Mouse (Mus musculus) cerebellum, postnatal 4 days (tissue): Measurements from ENCODE around the gene Grn.
"Not testable (repeated sequence)": the region's sequence is repeated elsewhere in the genome, so short reads cannot be mapped to it uniquely, and the experiment has no call there.

Experiments used
- DNase-seq, 2 experiments: peaks; one replicate each; pipeline ENCODE4 v3.0.0; 2022; ENCODE audit warnings: low spot score in 2 of 2, mixed read lengths in 1 of 2

The Grn gene

DNA sequence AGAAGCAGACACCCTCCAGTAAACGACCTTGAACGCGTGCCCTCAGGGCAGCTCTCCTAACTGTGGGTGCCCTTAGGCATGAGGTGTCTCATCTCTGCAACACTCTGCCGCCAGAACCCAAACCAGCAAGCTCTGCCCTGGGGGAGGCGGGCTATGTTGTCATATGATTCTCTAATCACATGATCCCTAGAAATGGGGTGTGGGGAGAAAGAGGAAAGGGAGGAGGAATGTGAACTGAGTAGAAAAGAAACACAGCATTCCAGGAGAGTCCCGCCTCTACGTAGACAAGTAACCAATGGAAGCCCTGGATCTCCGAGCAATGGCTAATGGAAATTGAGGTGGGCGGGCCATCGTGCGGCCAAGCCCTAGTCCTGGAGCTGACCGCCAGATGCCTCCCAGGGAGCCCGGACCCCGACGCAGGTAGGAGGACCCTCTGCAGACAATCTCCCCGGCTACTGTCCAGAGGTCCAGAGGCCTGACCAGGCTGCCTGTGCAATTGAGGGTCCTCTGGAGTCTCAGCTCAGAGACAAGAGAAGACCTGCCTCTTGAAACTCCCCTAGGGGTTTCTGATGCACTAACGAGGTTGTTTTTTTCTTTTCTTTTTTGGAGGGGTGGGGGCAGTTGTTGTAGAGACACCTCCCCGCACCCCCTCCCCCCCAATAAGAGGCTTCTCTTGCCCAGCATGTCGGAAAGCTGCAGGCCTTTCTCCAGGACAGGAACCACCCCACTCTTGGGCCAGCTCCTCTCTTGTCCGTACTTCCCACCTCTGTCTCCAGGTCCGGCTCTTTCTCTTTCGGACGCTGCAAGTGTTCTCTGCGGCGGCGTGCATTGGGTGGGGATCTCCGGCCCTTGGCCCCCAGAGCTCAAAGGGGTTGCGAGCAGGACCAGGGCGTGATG is at the start of gene Grn:
TSS of gene Grn (plus strand) at position 195 of the 897 bp plus-strand sequence.
- peak in 1 of 2 experiments; percentile 79 for DNase-seq

DNA sequence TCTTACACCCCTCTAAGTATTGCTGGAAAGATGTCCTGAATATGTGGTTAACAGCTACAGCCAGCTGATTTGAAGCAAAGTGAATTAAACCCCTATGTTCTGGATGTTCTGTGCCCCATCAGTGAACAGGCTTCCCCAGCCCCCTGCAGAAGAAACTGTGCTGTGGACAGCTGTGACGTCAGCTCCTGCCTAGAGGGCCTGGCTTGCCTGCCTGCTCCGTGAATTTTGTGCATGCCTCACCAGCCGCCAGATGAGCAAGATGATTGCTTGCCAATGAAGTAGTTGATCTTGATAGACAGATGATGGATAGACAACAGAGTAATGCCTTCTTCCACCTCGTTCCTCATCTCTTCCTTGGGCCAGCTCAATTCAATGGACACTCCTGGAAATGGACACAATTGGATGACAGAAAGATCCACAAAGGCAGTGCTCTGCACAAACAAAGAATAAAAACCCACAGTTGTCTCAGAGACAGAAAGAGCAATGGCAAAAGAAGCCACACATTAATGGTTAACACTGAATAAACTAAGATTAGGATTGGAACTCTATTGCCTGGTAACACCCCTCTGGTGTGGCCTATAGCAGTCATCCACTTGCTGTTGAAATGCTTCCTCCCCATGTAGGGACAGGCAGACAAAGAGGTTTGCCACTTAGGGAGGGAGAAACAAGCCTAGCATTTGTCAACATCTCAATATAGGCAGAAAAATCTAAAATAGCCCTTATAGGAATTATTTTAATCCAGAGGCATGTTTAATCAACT is 48.6 kb upstream of the Grn start:
- DNase-seq: no peak

DNA sequence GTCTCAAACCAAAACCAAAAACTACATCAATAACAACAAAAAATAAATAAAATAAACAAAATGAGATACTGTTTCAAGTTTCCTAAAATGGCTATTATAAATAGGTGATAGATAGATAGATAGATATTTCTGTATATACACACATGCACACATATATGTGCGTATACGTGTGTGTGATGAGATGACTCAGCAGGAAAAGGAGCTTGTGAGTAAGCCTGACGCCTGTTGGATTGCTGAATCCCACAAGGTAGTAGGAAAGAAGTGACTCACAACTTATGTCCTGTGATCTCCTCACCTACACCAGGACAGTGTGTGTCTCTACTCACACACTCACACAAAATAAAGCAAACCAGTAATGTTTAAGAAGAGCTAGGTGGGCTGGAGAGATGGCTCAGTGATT is 47.3 kb upstream of the Grn start:
- no peak for DNase-seq

DNA sequence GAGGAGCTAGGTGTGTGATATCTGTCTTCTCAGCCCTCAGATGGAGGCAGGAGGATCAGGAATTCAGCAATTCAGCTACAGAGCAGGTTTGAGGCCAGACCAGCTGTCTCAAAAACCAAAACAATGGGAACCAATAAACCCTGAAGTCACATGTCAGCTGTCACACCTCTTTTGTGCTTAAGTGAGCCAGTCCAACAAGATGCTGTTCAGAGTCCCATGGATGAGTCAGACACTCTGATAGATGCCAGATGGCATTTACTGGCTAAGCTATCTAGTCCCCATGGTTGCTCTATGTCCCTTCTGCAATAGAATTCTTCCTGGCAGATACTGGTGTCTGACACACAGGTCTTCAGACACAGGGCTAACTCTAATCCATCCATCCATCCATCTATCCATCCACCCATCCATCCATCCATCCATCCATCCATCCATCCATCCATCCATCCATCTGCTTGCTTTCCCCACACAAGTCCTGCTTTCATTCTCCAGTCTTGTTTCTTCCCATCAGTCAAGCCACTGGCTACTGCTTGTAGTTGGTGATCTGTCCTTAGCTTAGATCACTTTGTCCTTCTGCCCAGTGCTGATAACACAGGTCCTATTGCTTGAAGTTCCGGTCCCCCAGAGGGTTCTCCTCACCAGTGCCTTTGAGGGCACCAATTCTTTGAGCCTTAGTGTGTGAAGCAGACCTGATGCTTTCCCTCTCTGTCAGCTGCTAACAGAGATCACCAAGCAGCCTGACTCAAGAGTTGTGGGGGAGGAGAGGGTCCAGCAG is 46.6 kb upstream of the Grn start:
- DNase-seq: no peak

DNA sequence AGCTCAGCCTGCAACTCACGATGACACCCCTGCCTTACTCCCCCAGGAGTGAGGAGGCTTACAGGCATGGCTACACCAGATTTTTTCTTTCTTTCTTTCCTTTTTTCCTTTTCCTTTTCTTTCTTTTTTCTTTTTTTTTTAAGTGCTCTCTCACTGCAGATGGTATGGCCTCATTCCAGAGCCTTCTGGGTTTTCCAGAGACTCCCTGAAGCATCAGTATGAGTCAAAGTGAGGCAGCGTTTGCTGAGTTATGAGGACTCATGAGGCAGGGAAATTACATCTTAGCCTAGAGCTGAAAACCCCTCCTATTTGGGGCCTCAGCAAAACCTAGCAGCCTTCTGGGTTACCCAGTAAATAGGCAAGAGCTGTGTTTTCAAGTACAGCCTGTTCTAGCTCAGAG is 45.7 kb upstream of the Grn start:
- DNase-seq: no peak

DNA sequence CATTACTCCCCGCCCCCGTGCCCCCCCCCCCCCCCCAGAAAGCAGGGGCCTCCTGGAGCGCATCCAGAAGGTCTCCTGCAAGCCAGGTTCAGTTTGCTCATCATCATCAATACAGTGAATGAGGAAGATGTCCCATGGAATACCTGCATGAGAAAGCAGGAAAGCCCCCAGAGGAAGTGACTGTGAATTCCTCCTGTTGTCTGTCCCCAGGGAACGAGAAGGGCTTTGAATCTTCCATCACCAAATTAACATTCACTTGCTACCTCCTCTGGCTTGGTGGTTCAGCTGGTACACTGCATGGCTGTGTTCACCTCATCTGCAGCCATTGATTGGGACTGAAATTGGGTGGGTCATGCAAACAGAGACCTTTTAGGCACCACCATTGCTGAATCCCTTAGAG is 45.0 kb upstream of the Grn start:
- no peak for DNase-seq

DNA sequence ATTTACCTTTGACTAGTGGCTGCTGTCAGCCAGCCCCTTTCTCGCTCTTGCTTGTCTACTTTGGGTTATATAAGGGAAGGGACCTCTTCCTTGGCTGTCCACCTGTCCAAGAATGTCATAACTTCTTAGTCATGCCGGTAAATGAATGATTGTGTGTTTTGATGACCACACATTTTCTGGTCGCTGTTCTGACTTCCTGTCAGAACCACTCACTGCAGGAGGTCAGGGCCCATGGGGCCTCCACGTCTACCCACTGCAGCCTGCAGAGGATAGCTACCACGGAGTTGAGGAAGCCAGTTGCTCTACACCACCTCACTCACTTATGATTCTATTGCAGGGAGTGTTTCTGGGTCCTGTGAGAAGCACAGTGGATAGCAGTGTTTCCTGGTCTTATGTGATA is 44.0 kb upstream of the Grn start:
- DNase-seq: no peak

DNA sequence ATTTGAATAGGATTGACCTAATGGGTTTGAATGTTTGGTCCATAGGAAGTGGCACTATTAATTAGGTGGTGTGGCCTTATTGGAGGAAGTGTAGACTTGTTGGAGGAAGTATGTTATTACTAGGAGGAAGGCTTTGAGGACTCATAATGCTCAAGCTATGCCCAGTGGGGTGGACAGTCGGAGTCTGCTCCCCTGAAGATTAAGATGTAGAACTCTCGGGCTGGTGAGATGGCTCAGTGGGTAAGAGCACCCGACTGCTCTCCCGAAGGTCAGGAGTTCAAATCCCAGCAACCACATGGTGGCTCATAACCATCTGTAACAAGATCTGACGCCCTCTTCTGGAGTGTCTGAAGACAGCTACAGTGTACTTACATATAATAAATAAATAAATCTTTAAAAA is 40.7 kb upstream of the Grn start:
- not testable (repeated sequence) for DNase-seq

DNA sequence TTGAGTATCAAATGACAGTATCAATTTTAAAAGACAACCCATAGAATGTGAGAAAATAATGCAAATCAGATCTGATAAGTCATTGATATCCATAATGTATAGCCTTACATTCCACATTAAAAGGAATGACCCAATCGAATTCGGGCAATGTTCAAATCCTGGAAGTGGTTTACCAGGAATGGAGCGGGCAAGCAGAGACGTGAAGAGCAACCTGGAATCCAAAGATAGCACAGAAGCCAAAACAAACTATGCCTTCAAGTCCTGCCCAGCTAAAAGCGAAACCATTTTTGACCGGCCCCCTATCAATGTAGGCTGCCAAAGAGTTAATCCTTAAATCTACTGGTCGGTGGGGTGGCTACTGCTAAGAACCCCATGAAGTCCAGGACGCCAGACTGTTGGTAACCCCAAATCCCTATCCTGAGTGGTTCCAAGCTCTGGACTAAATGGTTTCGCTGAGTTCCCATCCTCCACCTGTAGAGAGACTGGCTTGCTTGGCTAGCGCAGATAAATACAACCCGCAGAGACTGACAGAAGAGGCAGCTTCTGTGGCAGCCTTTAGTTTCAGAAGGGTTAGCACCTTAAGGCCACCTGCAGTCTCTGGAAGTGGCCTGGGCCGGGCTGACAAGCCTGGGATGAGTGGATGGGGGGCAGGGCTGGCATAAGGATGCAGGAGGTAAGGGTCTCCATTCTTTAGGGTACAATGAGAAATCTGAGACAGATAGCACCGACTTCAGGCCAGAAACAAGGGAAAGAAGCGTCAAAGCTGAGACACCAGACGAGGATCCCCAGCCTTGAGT is 37.5 kb upstream of the Grn start:
- DNase-seq: no peak

DNA sequence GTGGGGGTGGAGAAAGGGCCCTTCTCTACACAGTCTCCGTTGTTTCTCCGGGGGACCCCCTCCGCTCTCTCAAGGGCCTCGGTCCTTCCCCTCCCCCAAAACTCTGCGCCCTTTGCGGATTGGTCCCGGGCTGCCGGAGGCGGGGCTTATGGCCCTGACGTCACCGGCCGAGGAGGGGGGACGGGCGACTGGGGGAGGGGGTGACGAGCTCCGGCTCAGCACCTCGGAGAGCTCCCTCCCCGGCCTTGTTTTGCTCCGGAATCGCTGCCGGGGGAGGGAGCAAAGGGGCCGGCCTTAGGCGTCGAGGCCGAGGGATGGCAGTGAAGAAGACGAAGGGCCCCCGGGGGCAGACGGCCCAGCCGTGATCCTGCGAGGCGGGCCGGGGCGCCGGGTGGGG is 36.9 kb upstream of the Grn start, which contains the start of gene Rundc3a:
TSS of gene Rundc3a (plus strand) at position 166 of the 397 bp plus-strand sequence.
- DNase-seq: peak; percentile 96 to 98

DNA sequence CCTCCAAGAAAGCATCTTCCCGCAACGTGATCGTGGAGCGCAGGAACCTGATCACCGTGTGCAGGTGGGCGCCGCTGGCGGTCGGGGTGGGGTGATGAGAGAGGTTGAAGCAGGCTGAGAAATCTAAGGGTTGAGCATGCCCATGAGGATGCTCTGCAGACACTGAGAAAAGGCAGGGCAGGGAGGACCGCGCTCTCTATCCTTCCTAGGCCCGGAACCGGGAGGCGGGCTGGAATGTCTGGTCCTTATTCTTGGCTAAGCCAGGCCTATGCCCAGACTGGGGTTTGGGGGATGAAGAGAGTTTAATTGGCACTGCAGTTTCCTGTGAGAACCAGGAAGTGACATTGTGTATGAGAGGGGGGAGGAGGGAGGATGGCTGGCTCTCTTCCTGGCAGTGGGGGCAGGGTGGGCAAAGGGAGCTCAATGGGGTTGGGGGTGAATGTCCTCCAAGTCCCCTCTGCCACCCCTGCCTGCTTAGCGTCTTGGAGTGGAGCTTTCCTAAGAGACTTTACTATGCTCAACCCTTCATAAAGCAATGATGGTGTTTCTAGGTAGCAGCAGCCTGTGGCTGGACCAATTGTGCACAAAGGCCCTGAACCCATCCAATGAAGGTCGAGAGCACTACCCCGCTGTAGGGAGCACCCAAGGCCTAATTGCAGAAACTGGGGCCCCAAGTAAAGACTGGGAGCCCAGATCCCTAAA is 36.2 kb upstream of the Grn start:
- DNase-seq: peak in 1 of 2 experiments; percentile 59

DNA sequence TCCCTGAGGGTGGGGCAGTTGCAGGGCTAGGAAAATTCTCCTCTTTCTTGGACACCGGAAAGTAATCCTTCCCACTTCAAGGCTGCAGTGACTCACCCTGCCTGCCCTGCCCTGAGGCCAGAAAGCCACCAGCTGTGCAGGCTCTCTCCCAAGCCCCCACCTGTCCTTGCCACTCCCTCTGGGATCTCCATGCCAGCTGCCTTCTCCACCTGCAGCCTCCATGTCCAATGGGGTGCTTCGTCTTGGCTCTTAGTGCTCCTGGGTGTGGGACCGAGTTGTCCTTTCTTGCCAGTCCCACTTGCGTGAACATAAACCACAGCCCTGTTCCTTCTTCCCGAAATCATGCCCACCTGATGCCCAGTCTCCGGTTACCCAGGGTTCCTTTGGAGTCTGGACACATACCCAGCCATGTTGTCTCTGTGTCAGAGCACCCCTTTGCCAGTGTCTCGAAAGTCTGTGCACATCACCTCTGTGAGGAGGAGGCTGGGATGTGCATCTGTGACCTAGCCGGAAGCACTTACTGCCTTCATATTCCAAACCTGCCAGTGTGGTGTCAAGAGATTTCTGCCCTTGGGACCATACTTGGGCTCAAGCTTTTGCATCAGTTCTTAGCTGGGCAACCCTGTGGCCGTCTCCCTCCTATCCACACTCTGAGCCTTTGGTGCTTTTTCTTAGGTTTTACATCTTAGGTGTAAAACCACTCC is 35.5 kb upstream of the Grn start:
- DNase-seq: peak in 1 of 2 experiments; percentile 21

DNA sequence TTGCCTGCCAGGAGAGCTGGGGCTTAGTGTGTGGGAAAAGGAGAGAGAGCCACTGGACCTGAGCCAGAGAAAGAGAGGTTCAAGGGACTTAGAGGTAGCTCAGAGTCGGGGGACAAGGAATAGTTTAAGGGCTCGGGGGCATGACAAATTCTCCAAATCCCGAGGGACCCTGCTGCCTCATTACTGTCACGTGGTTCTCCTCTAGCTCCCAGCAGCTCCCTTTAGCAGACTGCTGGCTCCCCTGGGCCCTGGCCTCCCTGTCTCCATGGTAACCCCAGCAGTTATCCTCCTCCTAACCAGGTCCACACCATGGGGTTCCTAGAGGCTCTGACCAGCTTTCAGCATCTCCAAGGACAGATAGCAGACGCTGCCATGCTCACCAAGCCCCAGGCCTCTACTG is 34.9 kb upstream of the Grn start:
- DNase-seq: peak in 1 of 2 experiments; percentile 26

DNA sequence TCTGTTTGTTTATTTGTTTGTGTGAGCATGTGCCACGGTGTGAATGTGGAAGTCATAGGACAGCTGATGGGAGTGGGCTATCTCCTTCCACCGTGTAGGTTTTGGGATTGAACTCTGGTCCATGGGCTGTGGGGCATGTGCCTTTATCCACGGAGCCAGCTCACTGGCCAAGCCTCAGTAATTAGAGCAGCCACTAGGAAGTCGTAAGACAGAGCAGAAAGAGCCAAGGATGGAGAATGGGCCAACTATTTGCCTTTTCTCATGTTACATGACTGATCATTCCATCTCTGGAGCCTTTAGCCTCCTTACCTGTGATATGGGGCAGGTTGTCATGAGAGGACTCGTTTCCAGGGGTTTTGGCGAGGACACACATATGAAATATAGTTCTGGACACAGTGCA is 33.9 kb upstream of the Grn start:
- no peak for DNase-seq

DNA sequence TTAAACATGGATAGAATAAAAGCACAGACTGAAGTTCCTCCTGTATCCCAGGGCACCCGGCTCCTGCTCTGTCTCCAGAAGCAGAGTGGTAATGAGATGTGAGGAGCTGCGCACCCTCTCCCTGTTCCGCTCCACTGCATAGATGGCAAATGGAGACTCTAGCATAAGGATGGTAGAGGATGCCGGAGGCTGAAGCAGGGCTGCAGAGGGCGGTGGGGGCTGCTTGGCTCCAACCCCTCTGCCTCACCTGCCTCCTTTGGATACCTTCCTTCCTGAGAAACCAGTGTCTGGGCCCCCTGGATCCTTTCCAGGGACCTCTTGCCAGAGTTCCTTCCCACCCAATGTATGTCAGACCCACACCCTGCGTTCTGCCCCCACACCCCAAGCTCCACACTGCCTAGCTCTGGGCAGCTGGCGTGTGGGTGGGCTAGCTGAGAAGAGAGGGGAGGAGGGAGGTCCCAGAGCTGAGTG is 33.4 kb upstream of the Grn start:
- DNase-seq: no peak

DNA sequence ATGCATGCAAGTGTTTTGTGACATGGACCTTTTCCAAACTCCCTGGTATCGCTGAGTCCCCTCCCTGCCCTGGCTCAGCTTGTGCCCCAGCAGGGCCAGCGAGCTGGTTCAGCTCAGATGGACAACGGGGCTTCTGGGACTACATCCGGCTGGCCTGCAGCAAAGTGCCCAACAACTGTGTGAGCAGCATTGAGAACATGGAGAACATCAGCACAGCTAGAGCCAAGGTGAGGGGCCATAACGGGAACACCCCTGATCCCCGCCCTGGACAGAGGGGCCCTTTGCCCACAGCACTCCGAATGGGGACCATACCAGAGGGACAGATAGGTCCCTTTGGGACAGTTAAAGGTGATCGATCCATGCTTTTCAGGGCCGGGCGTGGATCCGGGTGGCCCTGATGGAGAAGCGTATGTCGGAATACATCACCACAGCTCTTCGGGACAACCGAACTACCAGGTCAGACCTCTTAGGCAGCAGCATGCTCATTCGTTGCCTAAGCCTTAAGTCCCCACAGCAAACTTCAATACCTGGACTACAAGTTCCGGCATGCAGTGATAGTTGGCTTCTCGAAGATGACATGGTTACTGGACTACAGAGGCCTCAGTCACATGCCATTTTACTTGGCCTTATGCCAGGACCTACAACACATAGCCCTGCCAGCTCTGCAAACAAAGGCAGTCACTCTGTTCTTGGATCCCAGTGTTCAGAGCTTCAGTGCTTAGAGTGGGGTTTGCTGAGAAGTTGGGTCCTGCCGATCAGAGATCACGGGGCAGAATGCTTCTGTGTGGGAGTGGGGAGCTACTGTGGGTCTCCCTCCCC is 31.9 kb upstream of the Grn start:
- DNase-seq: peak in 1 of 2 experiments; percentile 55

DNA sequence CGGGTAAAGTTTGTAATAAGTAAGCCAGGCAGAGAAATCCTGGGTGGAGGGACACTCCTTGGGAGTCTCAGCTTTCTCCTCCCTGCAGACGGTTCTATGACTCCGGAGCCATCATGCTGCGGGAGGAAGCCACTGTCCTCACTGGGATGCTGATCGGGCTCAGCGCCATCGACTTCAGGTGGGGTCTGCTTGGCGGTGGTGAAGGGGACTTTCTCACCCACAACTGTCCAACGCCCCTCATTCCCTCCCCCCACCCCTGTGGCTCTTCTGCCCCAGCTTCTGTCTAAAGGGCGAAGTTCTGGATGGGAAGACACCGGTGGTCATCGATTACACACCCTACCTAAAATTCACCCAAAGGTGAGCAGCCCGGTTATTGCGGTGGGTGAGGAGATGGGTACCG is 31.0 kb upstream of the Grn start:
- DNase-seq: no peak

DNA sequence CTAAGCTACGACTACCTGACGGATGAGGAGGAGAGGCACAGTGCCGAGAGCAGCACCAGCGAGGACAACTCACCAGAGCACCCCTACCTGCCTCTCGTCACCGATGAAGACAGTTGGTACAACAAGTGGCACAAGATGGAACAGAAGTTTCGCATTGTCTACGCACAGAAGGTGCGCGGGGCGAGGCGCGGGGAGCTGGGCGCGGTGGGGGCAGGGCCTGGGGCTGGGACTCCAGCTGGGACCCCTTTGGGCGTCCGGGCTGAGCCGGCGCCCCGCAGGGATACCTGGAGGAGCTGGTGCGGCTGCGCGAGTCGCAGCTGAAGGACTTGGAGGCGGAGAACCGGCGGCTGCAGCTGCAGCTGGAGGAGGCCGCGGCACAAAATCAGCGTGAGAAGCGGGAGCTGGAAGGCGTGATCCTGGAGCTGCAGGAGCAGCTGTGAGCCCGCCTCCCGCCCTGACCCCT is 30.5 kb upstream of the Grn start:
- peak in 1 of 2 experiments; percentile 19 for DNase-seq
